Mouse (Mus musculus) frontal cortex, adult 2 months (tissue): ENCODE data around the gene 4931414P19Rik. TPM values are rescaled to one million over a fixed set of nuclear protein-coding genes. Genes with fewer than 3 reads are reported as not detected.

Experiments used
- DNase-seq, 2 experiments: peaks; one replicate each; pipeline ENCODE4 v3.0.0; 2022; ENCODE audit warnings: low spot score in 1 of 2; ENCODE audit errors: extremely low spot score in 1 of 2
- polyA plus RNA-seq: library from polyadenylated mRNA; depleted of rRNA; stranded (reverse); fragments of >200 nt; gene quantifications from 2 replicates; pipeline ENCODE4 v1.2.3, GENCODE M21; 2012; rRNA removed

4931414P19Rik gene
- polyA plus RNA-seq, 1 experiment, result 5.8 TPM

GRCm38 (mm10) chr14:54557330-54557729 lies 48.5 kb downstream of the 4931414P19Rik start:
- no peak for DNase-seq

- peak in 1 of 2 experiments; percentile 63 for DNase-seq
Observed at GRCm38 (mm10) chr14:54553975-54554769, 51.6 kb downstream of the 4931414P19Rik start, which contains the start of gene Haus4. Gene Haus4 (minus strand): TSS chr14:54554616.

GRCm38 (mm10) chr14:54553454-54553974 lies 52.3 kb downstream of the 4931414P19Rik start:
- no peak for DNase-seq

- DNase-seq, result no peak
Observed at GRCm38 (mm10) chr14:54544703-54545102, 61.1 kb downstream of the 4931414P19Rik start.

GRCm38 (mm10) chr14:54540771-54541170 lies 65.0 kb downstream of the 4931414P19Rik start:
- no peak for DNase-seq

- no peak for DNase-seq
Observed at GRCm38 (mm10) chr14:54538580-54538979, 67.2 kb downstream of the 4931414P19Rik start.

Other genes with a start within 250 kb of the 4931414P19Rik start
- gene Oxa1l, start 245.2 kb downstream of the 4931414P19Rik start, polyA plus RNA-seq, result 76.2 and 76.8 TPM in 2 replicates
- 2.9 and 3.3 TPM in 2 replicates for gene Slc7a7, start 188.2 kb downstream of the 4931414P19Rik start, polyA plus RNA-seq
- gene Mrpl52, start 179.1 kb downstream of the 4931414P19Rik start, polyA plus RNA-seq, result 137 and 147 TPM in 2 replicates
- gene Mmp14, start 174.4 kb downstream of the 4931414P19Rik start, polyA plus RNA-seq, result 17.3 and 22.0 TPM in 2 replicates
- 34.4 and 37.4 TPM in 2 replicates for gene Lrp10, start 141.9 kb downstream of the 4931414P19Rik start, polyA plus RNA-seq
- gene Rem2, start 129.9 kb downstream of the 4931414P19Rik start, polyA plus RNA-seq, result 5.3 and 7.3 TPM in 2 replicates
- 54.1 and 56.2 TPM in 2 replicates for gene Prmt5, start 88.5 kb downstream of the 4931414P19Rik start, polyA plus RNA-seq
- 7.2 and 8.2 TPM in 2 replicates for gene Haus4, start 51.4 kb downstream of the 4931414P19Rik start, polyA plus RNA-seq
- gene Ajuba, start 28.4 kb downstream of the 4931414P19Rik start, polyA plus RNA-seq, result 2.3 and 2.8 TPM in 2 replicates
- gene Psmb5, start 12.0 kb upstream of the 4931414P19Rik start, polyA plus RNA-seq, result 177 and 178 TPM in 2 replicates
- 0.46 and 0.54 TPM in 2 replicates for gene Psmb11, start 15.4 kb upstream of the 4931414P19Rik start, polyA plus RNA-seq
- not detected in 2 replicates for gene Gm17606, start 35.0 kb upstream of the 4931414P19Rik start, polyA plus RNA-seq
- 15.1 and 18.1 TPM in 2 replicates for gene Cdh24, start 35.4 kb upstream of the 4931414P19Rik start, polyA plus RNA-seq
- 36.3 and 36.6 TPM in 2 replicates for gene 1700123O20Rik, start 80.2 kb upstream of the 4931414P19Rik start, polyA plus RNA-seq
- 239 and 246 TPM in 2 replicates for gene Acin1, start 80.9 kb upstream of the 4931414P19Rik start, polyA plus RNA-seq
- 0.08 and 0.20 TPM in 2 replicates for gene Gm29776, start 92.8 kb upstream of the 4931414P19Rik start, polyA plus RNA-seq
- 0.17 TPM in 1 of 2 replicates, not detected in the other for gene Cebpe, start 106.2 kb upstream of the 4931414P19Rik start, polyA plus RNA-seq
- gene Slc7a8, start 176.0 kb upstream of the 4931414P19Rik start, polyA plus RNA-seq, result 41.2 and 43.0 TPM in 2 replicates
- 0.13 TPM in 1 of 2 replicates, not detected in the other for gene Rnf212b, start 208.1 kb upstream of the 4931414P19Rik start, polyA plus RNA-seq